Mouse (Mus musculus) liver, postnatal 0 days (tissue): ENCODE data around the gene Ltbr. TPM values are rescaled to one million over a fixed set of nuclear protein-coding genes. Genes with fewer than 3 reads are reported as not detected.

ENCODE experiments used
- ATAC-seq: fragments of 200-750 bp; cut with Nextera tagmentation; 2 replicates; pipeline ENCODE4 v1.8.0; 2017; ENCODE audit warnings: mild to moderate bottlenecking, moderate library complexity
- DNase-seq: peaks from one replicate; pipeline ENCODE4 v3.0.0-alpha.2; 2016
- H3K27ac ChIP-seq: fragments of 300-500 bp; sonication (generic); 2 replicates; pipeline ENCODE4 v1.5.1; 2014; ENCODE audit warnings: antibody characterized with exemption, moderate library complexity, mild to moderate bottlenecking, low read depth
- H3K27me3 ChIP-seq: fragments of 300-500 bp; sonication (generic); 2 replicates; pipeline ENCODE4 v1.6.1; 2014; ENCODE audit warnings: low read length, control low read depth, mixed read lengths; ENCODE audit not compliant: insufficient read depth
- H3K36me3 ChIP-seq: fragments of 300-500 bp; sonication (generic); replicated peaks from 2 replicates; pipeline ENCODE4 v1.6.1; 2014; ENCODE audit warnings: mild to moderate bottlenecking, control low read depth, low read length, moderate library complexity, mixed read lengths; ENCODE audit not compliant: insufficient read depth
- H3K4me1 ChIP-seq: fragments of 300-500 bp; sonication (generic); 2 replicates; pipeline ENCODE4 v1.6.1; 2014; ENCODE audit warnings: antibody characterized with exemption, mild to moderate bottlenecking, control low read depth; ENCODE audit not compliant: insufficient read depth
- H3K4me2 ChIP-seq: fragments of 300-500 bp; sonication (generic); 2 replicates; pipeline ENCODE4 v1.6.1; 2014; ENCODE audit warnings: low read depth, mild to moderate bottlenecking, low read length, moderate library complexity, mixed read lengths
- H3K4me3 ChIP-seq: fragments of 300-500 bp; sonication (generic); 2 replicates; pipeline ENCODE4 v1.5.1; 2014; ENCODE audit warnings: low read depth, low read length
- H3K9ac ChIP-seq: fragments of 300-500 bp; sonication (generic); replicated peaks from 2 replicates; pipeline ENCODE4 v1.6.1; 2014; ENCODE audit warnings: mild to moderate bottlenecking, moderate library complexity
- H3K9me3 ChIP-seq: fragments of 300-500 bp; sonication (generic); 2 replicates; pipeline ENCODE4 v1.6.1; 2016; ENCODE audit warnings: mild to moderate bottlenecking, control low read depth, low read length, mixed read lengths
- CTCF ChIP-seq: sonication (generic); IDR thresholded peaks from 2 replicates; pipeline ENCODE4 v1.5.1; 2016; ENCODE audit warnings: antibody characterized with exemption, low read depth
- EP300 ChIP-seq: IDR thresholded peaks from 2 replicates; pipeline ENCODE4 v1.6.1; 2016; ENCODE audit warnings: antibody characterized with exemption, low read depth, mild to moderate bottlenecking
- WGBS: fragments of 180-500 bp; shearing (Covaris S2); extraction: QIAGEN DNeasy Blood & Tissue Kit; methylation state at CpG from one replicate; pipeline ENCODE4 v1.1.7; 2014; ENCODE audit not compliant: insufficient replicate concordance; 5-methylcytosine and 5-hydroxymethylcytosine counted together
- polyA plus RNA-seq: library from polyadenylated mRNA; unstranded; fragments of >200 nt; fragmentation: Nextera tagmentation; extraction: Ambion mirVana; gene quantifications from 2 replicates; pipeline ENCODE4 v1.2.1, GENCODE M21; 2015

The Ltbr gene
- polyA plus RNA-seq = 31.8 TPM in 2 replicates

DNA sequence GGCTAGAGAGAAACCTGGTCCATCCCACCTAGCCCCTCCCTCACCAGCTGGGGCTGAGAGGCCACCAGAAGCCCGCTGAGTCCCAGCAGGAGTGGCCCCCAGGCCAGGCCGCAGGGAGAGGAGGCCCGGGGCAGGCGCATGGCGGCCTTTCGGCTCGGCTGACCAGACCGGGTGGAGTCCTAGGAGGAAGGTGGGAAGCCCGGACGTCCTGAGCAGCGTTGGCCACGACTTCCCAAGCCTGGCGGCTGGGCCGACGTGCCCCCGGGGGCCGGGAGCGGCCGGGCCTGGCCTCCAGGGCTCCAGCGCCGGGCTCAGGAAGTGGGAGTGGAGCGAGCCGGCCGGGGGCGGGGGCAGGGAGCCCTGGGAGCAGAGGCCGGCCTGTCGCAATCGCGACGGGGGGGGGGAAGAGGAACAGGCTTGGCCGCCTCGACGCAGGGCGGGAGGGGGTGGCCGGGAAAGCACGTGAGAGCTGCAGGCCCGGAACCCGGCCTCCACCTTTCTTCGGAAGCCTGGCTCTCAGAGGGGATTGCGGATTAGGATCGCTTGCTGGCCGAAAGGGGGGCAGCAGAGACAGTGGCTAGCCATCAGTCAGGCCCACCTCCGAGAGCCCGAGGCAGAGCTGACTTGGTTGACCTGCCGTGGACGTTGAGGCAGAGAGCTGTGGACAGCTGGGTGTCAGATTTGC, at the start of gene Ltbr:
Gene Ltbr (minus strand): TSS at position 340 of the 685 bp plus-strand sequence.
- peak within 1 kb of the TSS; percentile 81 for H3K4me2 ChIP-seq
- TF ChIP-seq CTCF (no peak), EP300 (no peak)
- DNase-seq (peak; percentile 94), ATAC-seq (peak; percentile 92)
- H3K4me1 ChIP-seq = peaks cover 16% of the 10 kb centered on the region
- H3K9me3 ChIP-seq = no peaks in the 10 kb centered on the region
- peaks cover 8% of the 10 kb centered on the region; the same call in 1 of the 2 replicates for H3K36me3 ChIP-seq
- H3K27me3 ChIP-seq = no peaks in the 10 kb centered on the region
- peak within 1 kb of the TSS; percentile 88 for H3K9ac ChIP-seq
- under 1% methylated on average over 37 of the region's 46 CpGs for WGBS
- H3K27ac ChIP-seq = peak within 1 kb of the TSS; percentile 88
- peak within 1 kb of the TSS; percentile 68 for H3K4me3 ChIP-seq

- Histone ChIP-seq H3K4me2 (peak overlapping the region; percentile 44), H3K4me1 (peaks cover 20% of the 10 kb centered on the region), H3K27me3 (no peaks in the 10 kb centered on the region), H3K9me3 (no peaks in the 10 kb centered on the region), H3K27ac (peak overlapping the region; percentile 52; the same call in 1 of the 2 replicates), H3K9ac (0 out of 2 replicates have a peak overlapping the region, but pooled peaks have one; percentile 21), H3K4me3 (no peak overlapping the region), H3K36me3 (peaks cover 37% of the 10 kb centered on the region)
- WGBS = 55% methylated on average over 15 of the region's 15 CpGs
- ATAC-seq = no peak
- no peak for DNase-seq
- TF ChIP-seq CTCF (no peak), EP300 (no peak)
Measured at GRCm38 (mm10) chr6:125363021-125363420, 49.3 kb upstream of the Ltbr start.

DNA sequence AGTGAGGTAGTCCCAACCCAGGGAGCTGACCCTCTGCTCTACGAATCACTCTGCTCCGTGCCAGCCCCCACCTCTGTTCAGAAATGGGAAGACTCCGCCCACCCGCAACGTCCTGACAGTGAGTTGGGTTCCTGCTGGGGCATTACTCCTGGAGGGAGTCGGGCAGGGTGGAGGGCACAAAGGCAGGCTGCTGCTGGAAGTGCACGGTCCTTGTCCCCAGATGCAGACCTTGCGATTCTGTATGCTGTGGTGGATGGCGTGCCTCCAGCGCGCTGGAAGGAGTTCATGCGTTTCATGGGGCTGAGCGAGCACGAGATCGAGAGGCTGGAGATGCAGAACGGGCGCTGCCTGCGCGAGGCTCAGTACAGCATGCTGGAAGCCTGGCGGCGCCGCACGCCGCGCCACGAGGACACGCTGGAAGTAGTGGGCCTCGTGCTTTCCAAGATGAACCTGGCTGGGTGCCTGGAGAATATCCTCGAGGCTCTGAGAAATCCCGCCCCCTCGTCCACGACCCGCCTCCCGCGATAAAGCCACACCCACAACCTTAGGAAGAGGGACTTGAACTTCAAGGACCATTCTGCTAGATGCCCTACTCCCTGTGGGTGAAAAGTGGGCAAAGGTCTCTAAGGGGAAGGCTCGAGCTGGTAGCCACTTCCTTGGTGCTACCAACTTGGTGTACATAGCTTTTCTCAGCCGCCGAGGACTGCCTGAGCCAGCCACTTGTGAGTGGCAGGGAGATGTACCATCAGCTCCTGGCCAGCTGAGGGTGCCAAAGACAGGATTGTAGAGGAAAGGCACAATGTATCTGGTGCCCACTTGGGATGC, 48.0 kb upstream of the Ltbr start:
- Histone ChIP-seq H3K9me3 (no peaks in the 10 kb centered on the region), H3K36me3 (peaks cover 48% of the 10 kb centered on the region), H3K4me1 (peaks cover 16% of the 10 kb centered on the region), H3K27ac (no peak overlapping the region), H3K27me3 (no peaks in the 10 kb centered on the region), H3K9ac (no peak overlapping the region), H3K4me2 (no peak overlapping the region), H3K4me3 (no peak overlapping the region)
- peak; percentile 53 for TF ChIP-seq CTCF
- TF ChIP-seq EP300 = no peak
- no peak for ATAC-seq
- 71% methylated on average over 38 of the region's 38 CpGs for WGBS
- peak; percentile 41 for DNase-seq

DNA sequence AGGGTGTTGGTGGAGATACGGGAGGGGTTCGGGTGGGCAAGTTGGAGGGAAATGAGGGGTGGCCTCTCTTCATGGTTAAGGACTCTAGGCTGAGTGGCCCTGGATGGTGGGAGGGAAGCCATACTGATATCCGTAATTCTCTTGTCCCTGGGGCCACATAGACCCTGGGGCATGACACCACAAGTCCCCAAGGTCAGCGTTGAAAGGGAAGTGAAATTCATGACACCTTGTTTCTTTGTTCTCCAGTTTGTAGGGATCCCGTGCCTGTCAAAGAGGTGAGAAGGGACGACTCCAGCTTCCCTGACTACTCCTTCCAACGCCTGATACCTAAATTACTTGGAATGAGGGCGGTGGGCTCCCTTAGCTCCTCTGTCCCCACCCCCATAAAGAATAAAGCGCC, 47.2 kb upstream of the Ltbr start:
- Histone ChIP-seq H3K9ac (no peak overlapping the region), H3K27ac (no peak overlapping the region), H3K27me3 (no peaks in the 10 kb centered on the region), H3K4me2 (no peak overlapping the region), H3K4me1 (peaks cover 17% of the 10 kb centered on the region), H3K9me3 (no peaks in the 10 kb centered on the region), H3K36me3 (peaks cover 48% of the 10 kb centered on the region), H3K4me3 (no peak overlapping the region)
- no peak for TF ChIP-seq CTCF
- TF ChIP-seq EP300 = no peak
- no peak for ATAC-seq
- 69% methylated on average over 9 of the region's 9 CpGs for whole genome bisulfite sequencing
- no peak for DNase-seq

GRCm38 (mm10) chr6:125359999-125360398, 46.3 kb upstream of the Ltbr start:
- H3K4me2 ChIP-seq = no peak overlapping the region
- peaks cover 26% of the 10 kb centered on the region for H3K4me1 ChIP-seq
- no peak for TF ChIP-seq EP300
- TF ChIP-seq CTCF = peak; percentile 44
- no peak overlapping the region for H3K9ac ChIP-seq
- 0 out of 2 replicates have a peak overlapping the region, but pooled peaks have one; percentile 16 for H3K27ac ChIP-seq
- no peaks in the 10 kb centered on the region for H3K9me3 ChIP-seq
- no peaks in the 10 kb centered on the region for H3K27me3 ChIP-seq
- peaks cover 48% of the 10 kb centered on the region for H3K36me3 ChIP-seq
- 40% methylated on average over 9 of the region's 9 CpGs for WGBS
- DNase-seq (no peak), ATAC-seq (peak; percentile 18; the same call in 1 of the 2 replicates)
- no peak overlapping the region for H3K4me3 ChIP-seq

DNA sequence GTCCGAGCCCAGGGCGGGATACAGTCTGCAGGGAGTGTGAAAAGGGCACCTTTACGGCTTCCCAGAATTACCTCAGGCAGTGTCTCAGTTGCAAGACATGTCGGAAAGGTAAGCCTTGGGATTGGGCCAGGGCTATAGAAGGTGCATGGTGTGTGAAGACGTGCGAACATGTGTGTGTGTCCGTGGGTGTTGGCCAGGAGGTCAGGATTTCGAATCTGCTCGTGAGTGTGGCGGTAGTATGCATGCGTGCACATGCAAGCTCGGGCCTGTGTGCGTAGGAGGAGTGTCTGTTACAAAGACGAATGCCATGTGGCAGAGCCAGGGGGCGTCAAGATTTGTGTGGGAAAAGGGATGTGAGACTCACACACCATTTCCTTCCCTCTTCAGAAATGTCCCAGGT, 43.6 kb upstream of the Ltbr start:
- ATAC-seq = no peak
- no peak for DNase-seq
- Histone ChIP-seq H3K4me2 (no peak overlapping the region), H3K27me3 (no peaks in the 10 kb centered on the region), H3K4me1 (peaks cover 36% of the 10 kb centered on the region), H3K9me3 (no peaks in the 10 kb centered on the region), H3K4me3 (no peak overlapping the region), H3K27ac (no peak overlapping the region), H3K9ac (no peak overlapping the region), H3K36me3 (peaks cover 45% of the 10 kb centered on the region)
- TF ChIP-seq EP300 (no peak), CTCF (no peak)
- 83% methylated on average over 15 of the region's 15 CpGs for WGBS
